Mouse (Mus musculus) macrophage (primary cell): ENCODE measurements around the gene Atxn2l. TPM values are rescaled to one million over a fixed set of nuclear protein-coding genes. Genes with fewer than 3 reads are reported as not detected.

ENCODE experiments used
- H3K27ac ChIP-seq: fragments of 350-480 bp; formaldehyde crosslinking; 2 replicates; pipeline ENCODE4 v1.9.0; 2021
- H3K36me3 ChIP-seq: fragments of 350-480 bp; formaldehyde crosslinking; 2 replicates; pipeline ENCODE4 v1.9.0; 2021; ENCODE audit errors: inconsistent target
- H3K4me3 ChIP-seq: fragments of 350-480 bp; formaldehyde crosslinking; 2 replicates; pipeline ENCODE4 v1.9.0; 2021; ENCODE audit errors: inconsistent target
- H3K79me2 ChIP-seq: fragments of 350-480 bp; formaldehyde crosslinking; 2 replicates; pipeline ENCODE4 v1.9.0; 2021; ENCODE audit errors: inconsistent target
- WGBS: methylation state at CpG from one replicate; pipeline ENCODE4 v1.1.7; 2026; ENCODE audit warnings: inconsistent platforms; ENCODE audit not compliant: missing documents; 5-methylcytosine and 5-hydroxymethylcytosine counted together
- polyA plus RNA-seq: library from polyadenylated mRNA; stranded (reverse); fragments of 250-400 nt; gene quantifications from 3 replicates; pipeline ENCODE4 v1.2.4, GENCODE M21; 2018; ENCODE audit warnings: inconsistent platforms

Gene Atxn2l
- polyA plus RNA-seq, 1 experiment from 2014 or later: 79.7 TPM

- Histone ChIP-seq H3K4me3 (no peak overlapping the region), H3K36me3 (peaks cover 19% of the 10 kb centered on the region), H3K79me2 (no peaks in the 10 kb centered on the region), H3K27ac (no peak overlapping the region)
- WGBS: 70% methylated on average over 4 of the region's 4 CpGs
Measured at GRCm38 (mm10) chr7:126463547-126463946, 39.7 kb downstream of the Atxn2l start.

DNA sequence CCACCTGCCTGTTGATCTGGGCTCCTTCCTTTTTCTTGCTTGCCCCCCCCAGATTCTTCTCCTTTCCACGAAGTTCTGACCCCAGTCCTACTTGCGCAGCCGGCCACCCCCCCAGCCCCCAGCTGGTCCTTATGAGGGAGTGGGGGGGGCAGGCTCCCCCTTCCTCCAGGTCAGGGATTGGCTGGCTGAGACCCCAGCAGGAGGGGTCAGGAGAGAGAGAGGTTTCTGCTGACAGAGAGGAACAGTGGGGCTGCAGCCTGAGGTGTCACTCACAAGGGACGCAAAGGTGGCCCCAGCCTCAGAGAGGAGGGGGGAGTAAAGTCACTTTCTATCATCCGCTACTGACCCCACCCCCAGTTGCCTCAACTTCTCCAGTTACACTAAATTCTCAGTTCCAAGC, 40.2 kb downstream of the Atxn2l start, which contains the start of gene Atp2a1:
Gene Atp2a1 (minus strand): TSS at position 105 of the 400 bp plus-strand sequence.
- WGBS: 70% methylated on average over 5 of the region's 5 CpGs
- H3K36me3 ChIP-seq: peaks cover 14% of the 10 kb centered on the region; the same call in 1 of the 2 replicates
- no peak within 1 kb of the TSS for H3K27ac ChIP-seq
- H3K79me2 ChIP-seq: no peaks in the 10 kb centered on the region
- H3K4me3 ChIP-seq: no peak within 1 kb of the TSS

GRCm38 (mm10) chr7:126461626-126462025, 41.6 kb downstream of the Atxn2l start:
- no peak overlapping the region for H3K4me3 ChIP-seq
- H3K27ac ChIP-seq: no peak overlapping the region
- 90% methylated on average over 3 of the region's 3 CpGs for WGBS
- H3K36me3 ChIP-seq: peaks cover under 1% of the 10 kb centered on the region; the same call in 1 of the 2 replicates
- no peaks in the 10 kb centered on the region for H3K79me2 ChIP-seq

DNA sequence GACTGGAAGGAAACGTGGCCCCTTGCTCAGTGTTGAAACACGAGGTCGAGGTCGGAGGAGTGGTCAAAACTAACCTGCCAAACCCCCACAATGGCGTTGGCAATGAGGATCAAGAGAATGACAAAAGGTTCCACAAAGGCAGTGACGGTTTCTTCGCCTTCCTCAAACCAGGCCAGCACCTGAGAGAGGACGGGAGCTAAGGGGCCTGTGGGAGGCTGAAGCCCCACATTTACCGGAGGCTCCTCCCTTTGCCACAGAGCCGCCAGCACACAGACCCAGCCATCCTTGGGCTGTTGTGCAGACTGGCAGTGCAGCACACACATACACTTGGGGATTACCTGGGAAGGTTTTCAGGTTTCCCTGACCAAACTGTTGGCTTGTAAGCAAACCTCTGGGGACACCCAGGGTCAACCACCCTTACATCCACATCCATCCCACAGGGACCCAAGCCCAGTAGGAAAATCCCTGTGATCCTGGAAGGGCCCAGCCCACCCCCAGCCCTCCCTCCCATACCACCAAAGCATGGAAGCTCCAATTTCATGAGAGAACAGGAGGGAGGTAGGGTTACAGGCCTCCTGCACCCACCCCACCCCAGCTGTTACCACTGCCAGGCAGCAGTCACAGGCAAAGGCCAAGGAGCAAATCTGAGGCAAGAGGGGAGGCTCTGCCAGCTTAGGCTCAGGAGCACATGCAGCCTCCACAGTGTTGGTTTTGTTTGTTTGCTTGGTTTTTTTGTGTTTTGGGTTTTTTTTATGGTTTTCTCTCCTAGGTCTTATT, 42.4 kb downstream of the Atxn2l start:
- Histone ChIP-seq H3K36me3 (no peaks in the 10 kb centered on the region), H3K4me3 (no peak overlapping the region), H3K79me2 (no peaks in the 10 kb centered on the region), H3K27ac (no peak overlapping the region)
- 66% methylated on average over 10 of the region's 10 CpGs for WGBS

DNA sequence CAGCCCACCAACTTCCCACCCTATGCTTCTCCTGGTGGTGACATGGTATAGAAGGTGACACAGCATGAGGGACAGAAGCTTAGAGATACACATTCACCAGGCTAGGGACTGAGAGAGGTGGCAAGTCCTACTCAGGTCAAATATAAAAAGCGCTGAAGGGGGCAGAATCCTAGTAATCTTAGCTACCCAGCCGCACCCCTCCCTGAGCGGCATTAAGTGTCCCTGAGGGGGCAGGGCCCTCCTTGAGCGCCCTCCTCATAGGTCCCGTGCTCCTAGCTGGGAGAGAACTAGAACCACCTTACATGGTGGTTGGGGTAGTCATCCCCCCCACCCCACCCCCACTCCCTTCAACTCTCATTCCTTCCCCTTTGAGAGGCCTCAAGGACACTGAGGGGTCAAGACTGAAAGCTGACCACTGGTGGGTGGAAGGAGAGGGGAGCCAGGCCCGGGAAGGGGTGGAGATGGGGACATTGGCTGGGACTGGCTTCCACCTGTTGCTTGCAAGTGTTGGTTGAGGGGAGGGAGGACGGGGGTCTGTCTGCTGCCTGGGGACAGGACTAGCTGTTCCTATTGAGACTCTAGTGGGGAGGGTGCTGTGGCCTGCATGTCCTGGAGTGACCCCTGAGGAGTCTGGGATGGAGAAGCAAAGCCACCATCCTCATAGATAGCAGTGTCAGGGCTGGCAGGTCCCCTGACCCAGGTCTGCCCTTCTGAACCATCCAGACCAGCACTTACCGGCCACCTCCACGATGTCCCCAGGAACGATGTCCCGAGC, 44.2 kb downstream of the Atxn2l start:
- H3K4me3 ChIP-seq: no peak overlapping the region
- WGBS: 94% methylated on average over 11 of the region's 11 CpGs
- H3K27ac ChIP-seq: no peak overlapping the region
- H3K79me2 ChIP-seq: no peaks in the 10 kb centered on the region
- no peaks in the 10 kb centered on the region for H3K36me3 ChIP-seq

GRCm38 (mm10) chr7:126458225-126458624, 45.0 kb downstream of the Atxn2l start:
- no peak overlapping the region for H3K27ac ChIP-seq
- no peaks in the 10 kb centered on the region for H3K36me3 ChIP-seq
- H3K79me2 ChIP-seq: no peaks in the 10 kb centered on the region
- 92% methylated on average over 5 of the region's 5 CpGs for WGBS
- H3K4me3 ChIP-seq: no peak overlapping the region

DNA sequence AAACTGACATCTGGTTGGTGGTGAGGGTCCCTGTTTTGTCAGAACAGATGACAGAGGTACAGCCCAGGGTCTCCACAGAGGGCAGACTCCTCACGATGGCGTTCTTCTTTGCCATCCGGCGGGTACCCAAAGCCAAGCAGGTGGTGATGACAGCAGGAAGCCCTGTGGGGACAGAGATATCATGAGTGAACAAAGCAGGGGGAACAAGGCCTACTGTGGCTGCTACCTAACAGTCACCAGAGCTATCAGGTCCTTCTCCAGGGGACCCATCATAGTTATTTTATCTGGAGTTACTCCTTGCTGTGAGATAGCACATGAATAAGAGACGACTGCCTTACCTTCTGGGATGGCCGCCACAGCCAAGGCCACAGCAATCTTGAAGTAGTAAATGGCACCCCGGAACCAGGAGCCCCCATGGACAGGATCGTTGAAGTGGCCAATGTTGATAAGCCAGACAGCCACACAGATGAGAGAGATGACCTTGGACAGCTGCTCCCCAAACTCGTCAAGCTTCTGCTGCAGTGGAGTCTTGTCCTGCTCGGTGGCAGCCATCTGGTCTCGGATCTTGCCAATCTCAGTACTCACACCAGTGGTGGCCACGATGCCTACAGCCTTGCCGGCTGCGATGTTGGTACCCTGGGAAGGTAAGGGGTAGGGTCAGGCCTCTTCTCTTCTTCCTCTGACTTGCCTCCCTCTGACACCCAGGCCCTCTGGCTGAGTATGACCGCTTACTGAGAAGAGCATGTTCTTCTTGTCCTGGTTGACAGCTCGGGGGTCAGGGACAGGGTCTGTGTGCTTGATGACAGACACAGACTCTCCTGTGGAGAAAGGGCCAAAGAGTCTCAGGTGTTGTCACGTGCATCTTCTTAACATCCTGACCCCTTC, 46.6 kb downstream of the Atxn2l start:
- WGBS: 84% methylated on average over 17 of the region's 17 CpGs
- Histone ChIP-seq H3K79me2 (no peaks in the 10 kb centered on the region), H3K27ac (no peak overlapping the region), H3K36me3 (no peaks in the 10 kb centered on the region), H3K4me3 (no peak overlapping the region)

GRCm38 (mm10) chr7:126455242-126455641, 48.0 kb downstream of the Atxn2l start:
- H3K27ac ChIP-seq: no peak overlapping the region
- no peaks in the 10 kb centered on the region for H3K36me3 ChIP-seq
- no peaks in the 10 kb centered on the region for H3K79me2 ChIP-seq
- H3K4me3 ChIP-seq: no peak overlapping the region
- WGBS: 92% methylated on average over 2 of the region's 2 CpGs

DNA sequence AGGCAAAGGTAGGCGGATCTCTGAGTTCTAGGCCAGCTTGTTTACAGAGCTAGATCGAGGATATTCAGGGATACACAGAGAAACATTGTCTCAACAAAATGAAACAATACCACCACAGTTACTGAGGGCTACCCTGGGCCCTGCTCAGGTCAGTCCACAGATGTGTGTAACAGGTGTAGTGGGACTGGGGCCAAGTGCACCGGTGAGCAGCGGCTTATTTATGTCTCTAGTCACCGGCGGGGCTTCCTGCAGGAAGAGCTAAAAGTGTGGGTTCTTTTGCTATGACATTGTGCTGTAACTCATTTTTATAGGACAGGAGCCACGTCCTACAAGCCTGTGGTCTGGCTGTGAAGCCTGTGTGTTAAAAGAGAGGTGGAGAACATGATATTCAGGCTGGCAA, 49.4 kb downstream of the Atxn2l start:
- no peaks in the 10 kb centered on the region for H3K79me2 ChIP-seq
- H3K4me3 ChIP-seq: no peak overlapping the region
- WGBS: 39% methylated on average over 7 of the region's 7 CpGs
- no peak overlapping the region for H3K27ac ChIP-seq
- no peaks in the 10 kb centered on the region for H3K36me3 ChIP-seq

DNA sequence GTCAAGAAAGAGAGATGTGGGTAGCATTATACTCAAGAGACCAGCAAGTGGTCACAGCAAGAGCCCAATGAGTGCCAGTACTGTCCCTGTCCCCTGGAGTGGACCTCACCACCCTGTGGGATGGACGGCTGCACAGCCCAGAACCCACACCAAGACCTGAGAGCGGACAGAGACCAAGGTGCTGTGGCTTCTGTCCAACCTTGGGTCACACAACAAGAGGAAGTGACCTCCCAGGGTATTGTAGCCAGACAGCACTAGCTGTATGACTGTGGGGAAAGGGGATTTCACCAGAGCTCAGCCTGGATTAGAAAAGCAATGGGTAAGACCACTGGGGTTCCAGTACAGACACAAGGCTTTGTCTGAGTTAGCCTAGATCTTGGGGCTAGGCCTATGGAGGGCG, 51.0 kb downstream of the Atxn2l start:
- Histone ChIP-seq H3K27ac (no peak overlapping the region), H3K36me3 (no peaks in the 10 kb centered on the region), H3K79me2 (no peaks in the 10 kb centered on the region), H3K4me3 (no peak overlapping the region)
- 79% methylated on average over 3 of the region's 3 CpGs for WGBS

DNA sequence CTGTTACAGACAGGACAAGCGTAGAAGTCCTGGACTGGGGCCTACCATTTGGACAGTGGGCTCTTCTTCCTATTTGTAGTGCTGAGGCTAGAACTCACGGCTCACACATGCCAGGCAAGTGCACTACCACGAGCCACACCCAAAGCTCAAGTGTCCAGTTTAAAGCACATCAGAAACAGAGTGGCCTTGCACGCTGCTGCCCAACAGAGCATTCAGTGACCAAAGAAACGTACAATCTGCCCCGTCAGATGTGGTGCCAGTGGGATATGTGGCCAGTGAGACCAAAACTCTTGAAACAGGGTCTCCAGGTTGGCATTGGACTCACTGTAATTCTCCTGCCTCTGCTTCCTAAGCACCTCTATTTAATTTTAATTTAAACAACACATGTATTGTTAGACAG, 52.6 kb downstream of the Atxn2l start:
- 0 out of 2 replicates have a peak, but pooled peaks cover 2% of the 10 kb centered on the region for H3K36me3 ChIP-seq
- no peaks in the 10 kb centered on the region for H3K79me2 ChIP-seq
- H3K27ac ChIP-seq: no peak overlapping the region
- H3K4me3 ChIP-seq: no peak overlapping the region
- WGBS: 96% methylated on average over 6 of the region's 6 CpGs

DNA sequence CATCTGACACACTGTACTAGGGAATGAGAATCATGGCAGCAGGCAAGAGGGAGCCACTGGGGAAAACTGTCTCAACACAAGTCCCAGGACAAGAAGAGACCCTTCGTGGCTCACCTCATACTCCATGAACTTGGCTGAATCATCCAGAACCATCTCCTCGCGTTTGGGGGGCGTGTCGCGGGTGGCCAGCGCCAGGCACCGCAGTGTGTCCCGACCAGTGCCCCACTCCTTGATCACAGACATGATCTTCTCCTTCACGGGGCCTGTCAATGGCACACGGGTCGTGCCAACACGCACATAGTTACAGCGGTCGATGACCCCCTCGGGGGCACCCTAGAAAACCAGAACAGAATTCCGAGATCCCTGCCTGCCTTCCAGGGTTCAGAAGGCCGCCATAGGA, 53.2 kb downstream of the Atxn2l start:
- Histone ChIP-seq H3K27ac (no peak overlapping the region), H3K36me3 (peaks cover 9% of the 10 kb centered on the region), H3K4me3 (no peak overlapping the region), H3K79me2 (no peaks in the 10 kb centered on the region)
- WGBS: 96% methylated on average over 18 of the region's 18 CpGs

DNA sequence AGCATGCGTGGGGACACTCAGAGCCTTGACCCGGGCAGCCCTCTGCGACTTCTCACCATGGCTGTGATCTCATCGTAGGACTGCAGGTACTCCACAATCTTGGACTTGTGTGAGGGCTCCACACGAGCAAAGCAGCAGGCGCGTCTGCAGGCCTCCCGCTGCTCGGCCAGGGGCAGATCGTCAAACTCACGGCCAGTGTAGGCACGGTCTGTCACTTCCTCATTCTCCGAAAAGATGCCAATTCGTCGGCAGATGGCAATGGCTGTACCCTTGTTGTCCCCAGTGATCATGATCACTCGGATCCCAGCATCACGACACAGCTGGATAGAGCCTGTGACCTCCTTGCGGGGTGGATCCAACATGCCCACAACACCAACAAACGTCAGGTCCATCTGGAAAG, 54.8 kb downstream of the Atxn2l start:
- no peak overlapping the region for H3K4me3 ChIP-seq
- H3K27ac ChIP-seq: no peak overlapping the region
- peaks cover 19% of the 10 kb centered on the region for H3K36me3 ChIP-seq
- 54% methylated on average over 19 of the region's 19 CpGs for WGBS
- no peaks in the 10 kb centered on the region for H3K79me2 ChIP-seq

- no peak overlapping the region for H3K4me3 ChIP-seq
- no peaks in the 10 kb centered on the region for H3K79me2 ChIP-seq
- peaks cover 32% of the 10 kb centered on the region for H3K36me3 ChIP-seq
- 99% methylated on average over 13 of the region's 21 CpGs for WGBS
- no peak overlapping the region for H3K27ac ChIP-seq
Measured at GRCm38 (mm10) chr7:126446217-126446616, 57.0 kb downstream of the Atxn2l start.
